Mouse (Mus musculus) ES-Bruce4 (cell line): ENCODE data around the gene Smarca4. TPM values are rescaled to one million over a fixed set of nuclear protein-coding genes. Genes with fewer than 3 reads are reported as not detected.

Experiments
- H3K27ac ChIP-seq: 2 replicates; pipeline ENCODE4 v1.5.1; 2012; ENCODE audit warnings: low read length, inconsistent platforms; ENCODE audit not compliant: insufficient read depth
- H3K27me3 ChIP-seq: 2 replicates; pipeline ENCODE4 v1.6.1; 2012; ENCODE audit warnings: mild to moderate bottlenecking, low read length, inconsistent platforms; ENCODE audit not compliant: control insufficient read depth, poor library complexity, insufficient read depth, severe bottlenecking
- H3K36me3 ChIP-seq: 2 replicates; pipeline ENCODE4 v1.6.1; 2012; ENCODE audit warnings: inconsistent platforms, mild to moderate bottlenecking, low read length, moderate library complexity; ENCODE audit not compliant: control insufficient read depth, poor library complexity, insufficient read depth, severe bottlenecking
- H3K4me1 ChIP-seq: one replicate; pipeline ENCODE4 v1.8.1; 2011; ENCODE audit warnings: low read length; ENCODE audit not compliant: control insufficient read depth, insufficient read depth
- H3K4me3 ChIP-seq: 2 replicates; pipeline ENCODE4 v1.5.1; 2011; ENCODE audit warnings: low read depth, mild to moderate bottlenecking, low read length
- H3K9ac ChIP-seq: 2 replicates; pipeline ENCODE4 v1.6.1; 2012; ENCODE audit warnings: low read depth, mild to moderate bottlenecking, inconsistent platforms; ENCODE audit not compliant: poor library complexity, severe bottlenecking
- H3K9me3 ChIP-seq: replicated peaks from 2 replicates; pipeline ENCODE4 v1.6.1; 2012; ENCODE audit warnings: mild to moderate bottlenecking, low read length, inconsistent platforms; ENCODE audit not compliant: control insufficient read depth, poor library complexity, insufficient read depth, severe bottlenecking
- CTCF ChIP-seq: IDR thresholded peaks from one replicate; pipeline ENCODE4 v1.8.1; 2011; ENCODE audit warnings: low read depth, low read length
- EP300 ChIP-seq: IDR thresholded peaks from 2 replicates; pipeline ENCODE4 v1.6.1; 2011; ENCODE audit warnings: low read depth, low read length; ENCODE audit not compliant: insufficient read depth
- POLR2A ChIP-seq: IDR thresholded peaks from one replicate; pipeline ENCODE4 v1.8.1; 2011; ENCODE audit warnings: low read length; ENCODE audit not compliant: insufficient read depth
- polyA plus RNA-seq: library from polyadenylated mRNA; stranded (reverse); fragments of >200 nt; gene quantifications from 2 replicates; pipeline ENCODE4 v1.2.4, GENCODE M21; 2011; ENCODE audit warnings: low read depth; ENCODE audit not compliant: missing spikeins, insufficient read depth, insufficient read length

Gene Smarca4
- polyA plus RNA-seq, 1 experiment, result 100.0 TPM

- Histone ChIP-seq H3K27ac (no peak overlapping the region), H3K4me3 (no peak overlapping the region), H3K9me3 (no peaks in the 10 kb centered on the region), H3K4me1 (no peaks in the 10 kb centered on the region), H3K36me3 (no peaks in the 10 kb centered on the region), H3K27me3 (no peaks in the 10 kb centered on the region), H3K9ac (no peak overlapping the region)
- TF ChIP-seq EP300 (no peak), POLR2A (no peak), CTCF (no peak)
Measured at GRCm38 (mm10) chr9:21594838-21595237, 21.1 kb upstream of the Smarca4 start.

- Histone ChIP-seq H3K27ac (no peak overlapping the region), H3K36me3 (no peaks in the 10 kb centered on the region), H3K9ac (no peak overlapping the region), H3K27me3 (no peaks in the 10 kb centered on the region), H3K4me1 (no peaks in the 10 kb centered on the region), H3K9me3 (no peaks in the 10 kb centered on the region), H3K4me3 (no peak overlapping the region)
- peak; percentile 57 for TF ChIP-seq CTCF
- TF ChIP-seq POLR2A, result no peak
- no peak for TF ChIP-seq EP300
Measured at GRCm38 (mm10) chr9:21598198-21598597, 17.8 kb upstream of the Smarca4 start.

- Histone ChIP-seq H3K4me1 (peaks cover 2% of the 10 kb centered on the region), H3K4me3 (no peak overlapping the region), H3K27ac (no peak overlapping the region), H3K9ac (no peak overlapping the region), H3K36me3 (no peaks in the 10 kb centered on the region), H3K9me3 (no peaks in the 10 kb centered on the region), H3K27me3 (no peaks in the 10 kb centered on the region)
- TF ChIP-seq EP300 (no peak), POLR2A (no peak), CTCF (no peak)
Measured at GRCm38 (mm10) chr9:21600186-21600585, 15.8 kb upstream of the Smarca4 start.

- H3K4me1 ChIP-seq, result peaks cover 2% of the 10 kb centered on the region
- H3K4me3 ChIP-seq, result no peak overlapping the region
- no peaks in the 10 kb centered on the region for H3K9me3 ChIP-seq
- TF ChIP-seq CTCF (no peak), POLR2A (no peak), EP300 (no peak)
- no peak overlapping the region for H3K27ac ChIP-seq
- no peaks in the 10 kb centered on the region for H3K27me3 ChIP-seq
- H3K9ac ChIP-seq, result no peak overlapping the region
- no peaks in the 10 kb centered on the region for H3K36me3 ChIP-seq
Measured at GRCm38 (mm10) chr9:21601073-21601472, 14.9 kb upstream of the Smarca4 start.

- TF ChIP-seq CTCF (peak; percentile 86), EP300 (no peak)
Measured at GRCm38 (mm10) chr9:21601722-21602399, 14.1 kb upstream of the Smarca4 start.

GRCm38 (mm10) chr9:21604119-21604518 is 11.8 kb upstream of the Smarca4 start:
- Histone ChIP-seq H3K27me3 (no peaks in the 10 kb centered on the region), H3K9ac (no peak overlapping the region)
- TF ChIP-seq CTCF, result no peak
- TF ChIP-seq POLR2A, result no peak
- TF ChIP-seq EP300, result no peak

More at GRCm38 (mm10) chr9:21601722-21602399, 14.1 kb upstream of the Smarca4 start:
- Histone ChIP-seq H3K4me1 (peaks cover 2% of the 10 kb centered on the region), H3K27me3 (no peaks in the 10 kb centered on the region), H3K9ac (no peak overlapping the region), H3K4me3 (no peak overlapping the region), H3K9me3 (no peaks in the 10 kb centered on the region), H3K36me3 (no peaks in the 10 kb centered on the region), H3K27ac (no peak overlapping the region)

More at GRCm38 (mm10) chr9:21604119-21604518, 11.8 kb upstream of the Smarca4 start:
- Histone ChIP-seq H3K27ac (no peak overlapping the region), H3K4me3 (no peak overlapping the region), H3K4me1 (peaks cover 2% of the 10 kb centered on the region), H3K36me3 (no peaks in the 10 kb centered on the region), H3K9me3 (no peaks in the 10 kb centered on the region)
